Mouse (Mus musculus): ENCODE data around the gene Snx6.

- TF ChIP-seq TCF12 (IDR thresholded peaks at IDR 0.05; ENCODE audit: insufficient read depth, poor library complexity, severe bottlenecking) (no peak), POLR2A (IDR thresholded peaks at IDR 0.05; ENCODE audit: insufficient read length, low read depth) (no peak)
Measured at GRCm38 (mm10) chr12:54697791-54698250, 97.7 kb downstream of the Snx6 start.
